In genomic region chrX:72895388-72896054, GRCm38 (mm10) we compare ENCODE assay signal across 12 mouse cellular contexts. TPM values are rescaled to one million over a fixed set of nuclear protein-coding genes. Genes with fewer than 3 reads are reported as not detected.
DNase-seq lines count a peak whose midpoint lies in the region; ATAC-seq and TF ChIP-seq lines count a peak whose summit lies in the region.
"Had no signal": no experiment of that assay in that cellular context is flagged by ENCODE, and none has a peak within 500 bp of the region (broad histone marks: within the 10 kb centered on the region; RNA-seq: fewer than 3 reads in every experiment).

No protein-coding gene starts in this region.

- TF ChIP-seq CTCF in cerebellum, adult 2 months (IDR thresholded peaks at IDR 0.05; ENCODE audit: borderline replicate concordance, insufficient read depth, low read depth, low read length): no peak

- no peaks in the 10 kb centered on the region for H3K9me3 ChIP-seq in neural tube, embryonic 11.5 days (ENCODE audit: control insufficient read depth, low read length)
- H3K9me3 ChIP-seq: embryonic facial prominence, embryonic 13.5 days; lung, embryonic 15.5 days had no signal

- ATAC-seq in neural tube, embryonic 11.5 days (ENCODE audit: insufficient read depth, low FRiP score, low TSS enrichment): peak; percentile 81

- no peak overlapping the region for H3K4me3 ChIP-seq in neural tube, embryonic 11.5 days (ENCODE audit: low read depth, low read length)
- H3K4me3 ChIP-seq in cerebellum, adult 2 months (replicated peaks; ENCODE audit: insufficient read depth, low read depth, low read length): no peak overlapping the region
- H3K4me3 ChIP-seq: embryonic facial prominence, embryonic 13.5 days; lung, embryonic 15.5 days had no signal

- WGBS in neural tube, embryonic 11.5 days: 51% methylated on average over 5 of the region's 5 CpGs
- WGBS in cerebellum, adult 2 months: 23% methylated on average over 5 of the region's 5 CpGs

- DNase-seq in embryo, embryonic 10.5 days (ENCODE audit: low spot score): peak; percentile 51
- peak; percentile 23 to 50 for DNase-seq in frontal cortex, postnatal 10 days (ENCODE audit: low spot score in 2 of 2)
- DNase-seq in layer of hippocampus, postnatal 36 days: peak; percentile 18 to 19
- peak; percentile 55 for DNase-seq in neural tube, embryonic 11.5 days (ENCODE audit: low spot score)
- DNase-seq in kidney, adult 8-10 months: no peak
- no peak for DNase-seq in cerebellum, adult 2 months
- no peak for DNase-seq in heart, adult 8-10 months (ENCODE audit: low spot score)
- DNase-seq in thymus, postnatal 4 days: no peak
- DNase-seq: kidney, postnatal 10 days had no signal

- TF ChIP-seq POLR2A in cerebellum, adult 2 months (IDR thresholded peaks at IDR 0.05; ENCODE audit: borderline replicate concordance, insufficient read depth, low read length): no peak

- H3K9ac ChIP-seq in neural tube, embryonic 11.5 days (ENCODE audit: low read length): no peak overlapping the region
- H3K9ac ChIP-seq: embryonic facial prominence, embryonic 13.5 days; lung, embryonic 15.5 days had no signal

- no peaks in the 10 kb centered on the region for H3K36me3 ChIP-seq in neural tube, embryonic 11.5 days (ENCODE audit: control insufficient read depth, insufficient read depth, low read length)
- H3K36me3 ChIP-seq: embryonic facial prominence, embryonic 13.5 days; lung, embryonic 15.5 days had no signal

- no peak overlapping the region for H3K27ac ChIP-seq in neural tube, embryonic 11.5 days (ENCODE audit: low read depth, low read length)
- H3K27ac ChIP-seq in cerebellum, adult 2 months (ENCODE audit: insufficient read depth, low read length): no peak overlapping the region
- H3K27ac ChIP-seq: embryonic facial prominence, embryonic 13.5 days; lung, embryonic 15.5 days had no signal

- H3K4me1 ChIP-seq in neural tube, embryonic 11.5 days (ENCODE audit: control insufficient read depth, insufficient read depth, low read length): no peaks in the 10 kb centered on the region
- no peaks in the 10 kb centered on the region for H3K4me1 ChIP-seq in cerebellum, adult 2 months (ENCODE audit: control insufficient read depth, insufficient read depth, low read length)
- H3K4me1 ChIP-seq: embryonic facial prominence, embryonic 13.5 days; lung, embryonic 15.5 days had no signal

- H3K4me2 ChIP-seq in neural tube, embryonic 11.5 days (ENCODE audit: low read depth): no peak overlapping the region
- H3K4me2 ChIP-seq: embryonic facial prominence, embryonic 13.5 days; lung, embryonic 15.5 days had no signal

- no peaks in the 10 kb centered on the region for H3K27me3 ChIP-seq in neural tube, embryonic 11.5 days (ENCODE audit: control insufficient read depth, insufficient read depth, low read length)
- H3K27me3 ChIP-seq in cerebellum, adult 2 months (ENCODE audit: control insufficient read depth, insufficient read depth, low read length): no peaks in the 10 kb centered on the region
- H3K27me3 ChIP-seq: CH12.LX; lung, embryonic 15.5 days had no signal

RNA-seq across cellular contexts. Expression of gene Cetn2, which starts 22.7 kb away (rescaled TPM):
- 10 to 100 TPM; 47.8 to 52.0 TPM for total RNA-seq in layer of hippocampus, postnatal 36 days (2021)
- 92.2 and 99.3 TPM in 2 replicates for polyA plus RNA-seq in neural tube, embryonic 11.5 days (2014; fragmentation: Nextera tagmentation; extraction: Ambion mirVana)
- polyA plus RNA-seq in cerebellum, adult 2 months (2012; rRNA removed): 35.8 and 37.5 TPM in 2 replicates
- total RNA-seq in heart, adult 8-10 months (2022): 10 to 100 TPM; 27.2 to 31.6 (median 29.3) TPM

RNA-seq across cellular contexts. Expression of gene Nsdhl, which starts 22.8 kb away (rescaled TPM):
- total RNA-seq in layer of hippocampus, postnatal 36 days (2021): 10 to 100 TPM; 23.3 to 23.7 TPM
- 43.5 and 51.3 TPM in 2 replicates for polyA plus RNA-seq in neural tube, embryonic 11.5 days (2014; fragmentation: Nextera tagmentation; extraction: Ambion mirVana)
- 30.7 and 32.6 TPM in 2 replicates for polyA plus RNA-seq in cerebellum, adult 2 months (2012; rRNA removed)
- total RNA-seq in heart, adult 8-10 months (2022): 1 to 10 TPM; 4.0 to 5.7 (median 4.2) TPM

Comparison
In these comparisons a context has a peak if more than half of its experiments do, and no peak if none do; other contexts are left out.
1. DNase-seq: peak in embryo, embryonic 10.5 days (single experiment), frontal cortex, postnatal 10 days (2 of 2), layer of hippocampus, postnatal 36 days (2 of 2) and neural tube, embryonic 11.5 days (single experiment); none in kidney, adult 8-10 months (0 of 2), cerebellum, adult 2 months (0 of 2), heart, adult 8-10 months (single experiment) and thymus, postnatal 4 days (single experiment).